Mouse (Mus musculus) macrophage (primary cell): ENCODE measurements around the gene Phf13. TPM values are rescaled to one million over a fixed set of nuclear protein-coding genes. Genes with fewer than 3 reads are reported as not detected.

Experiments used
- H3K27ac ChIP-seq: fragments of 350-480 bp; formaldehyde crosslinking; 2 replicates; pipeline ENCODE4 v1.9.0; 2021
- H3K36me3 ChIP-seq: fragments of 350-480 bp; formaldehyde crosslinking; 2 replicates; pipeline ENCODE4 v1.9.0; 2021; ENCODE audit errors: inconsistent target
- H3K4me3 ChIP-seq: fragments of 350-480 bp; formaldehyde crosslinking; 2 replicates; pipeline ENCODE4 v1.9.0; 2021; ENCODE audit errors: inconsistent target
- H3K79me2 ChIP-seq: fragments of 350-480 bp; formaldehyde crosslinking; 2 replicates; pipeline ENCODE4 v1.9.0; 2021; ENCODE audit errors: inconsistent target
- WGBS: methylation state at CpG from one replicate; pipeline ENCODE4 v1.1.7; 2026; ENCODE audit warnings: inconsistent platforms; ENCODE audit not compliant: missing documents; 5-methylcytosine and 5-hydroxymethylcytosine counted together
- polyA plus RNA-seq: library from polyadenylated mRNA; stranded (reverse); fragments of 250-400 nt; gene quantifications from 3 replicates; pipeline ENCODE4 v1.2.4, GENCODE M21; 2018; ENCODE audit warnings: inconsistent platforms

The Phf13 gene
- polyA plus RNA-seq, 1 experiment from 2014 or later: 7.5 TPM

DNA sequence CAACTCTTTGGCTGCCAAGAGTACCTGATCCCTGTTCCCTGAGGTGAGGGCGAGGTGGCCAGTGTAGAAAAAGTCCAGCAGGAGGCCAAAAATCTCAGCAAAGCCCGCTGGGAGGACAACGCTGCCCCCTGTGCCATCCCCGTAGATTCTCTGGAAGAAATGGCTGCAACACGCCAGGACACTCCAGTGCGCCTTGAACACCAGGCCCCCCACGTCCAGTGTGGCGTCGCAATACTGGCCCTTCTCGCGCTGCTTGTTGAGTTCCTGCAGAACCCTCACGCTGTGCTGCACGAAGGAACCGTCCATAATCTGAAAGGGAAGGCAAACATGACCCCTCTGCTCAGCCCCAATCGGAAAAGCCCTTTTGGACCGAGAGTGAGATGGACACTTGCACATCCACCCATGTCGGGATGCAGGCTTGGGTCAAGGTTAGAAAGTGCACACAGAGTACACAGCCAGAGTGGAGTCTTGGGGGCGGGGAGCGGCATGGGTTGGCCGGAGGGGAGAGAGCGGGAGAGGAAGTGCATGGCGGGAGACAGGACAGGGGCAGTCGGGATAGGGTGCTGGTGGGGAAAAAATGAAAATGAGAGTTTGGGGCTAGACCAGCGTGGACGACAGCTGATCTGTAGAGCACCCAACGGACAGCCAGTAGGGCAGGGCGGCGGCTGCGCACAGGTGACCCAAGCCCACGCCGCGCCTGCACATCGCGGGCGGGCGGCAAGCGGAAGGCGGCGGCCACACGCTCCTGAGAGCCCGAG, 30.9 kb upstream of the Phf13 start:
- Histone ChIP-seq H3K36me3 (peaks cover under 1% of the 10 kb centered on the region; the same call in 1 of the 2 replicates), H3K27ac (peak overlapping the region; percentile 10; the same call in 1 of the 2 replicates), H3K4me3 (peak overlapping the region; percentile 71), H3K79me2 (peaks cover 32% of the 10 kb centered on the region; the same call in 1 of the 2 replicates)
- 3% methylated on average over 41 of the region's 41 CpGs for WGBS

DNA sequence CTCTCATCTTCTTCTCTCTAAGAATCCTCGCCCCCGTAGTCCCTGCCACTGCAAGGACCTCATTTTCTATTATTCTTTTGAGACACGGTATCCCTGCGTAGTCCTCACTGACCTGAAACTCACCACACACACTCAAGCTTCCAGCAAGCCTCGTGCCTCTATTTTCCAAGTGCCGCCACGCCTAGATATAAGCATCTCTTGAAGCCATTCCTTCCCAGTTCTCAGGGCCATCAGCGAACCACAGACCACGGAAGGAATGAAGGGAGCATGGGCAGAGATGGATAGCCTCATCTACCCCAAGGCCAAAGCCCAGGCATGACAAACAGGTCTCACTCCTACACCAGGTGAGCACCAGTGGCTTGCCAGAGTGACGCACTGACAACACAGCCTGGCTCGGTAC, 28.5 kb upstream of the Phf13 start:
- WGBS: 94% methylated on average over 11 of the region's 11 CpGs
- Histone ChIP-seq H3K27ac (no peak overlapping the region), H3K4me3 (no peak overlapping the region), H3K79me2 (peaks cover 32% of the 10 kb centered on the region; the same call in 1 of the 2 replicates), H3K36me3 (peaks cover 25% of the 10 kb centered on the region)

DNA sequence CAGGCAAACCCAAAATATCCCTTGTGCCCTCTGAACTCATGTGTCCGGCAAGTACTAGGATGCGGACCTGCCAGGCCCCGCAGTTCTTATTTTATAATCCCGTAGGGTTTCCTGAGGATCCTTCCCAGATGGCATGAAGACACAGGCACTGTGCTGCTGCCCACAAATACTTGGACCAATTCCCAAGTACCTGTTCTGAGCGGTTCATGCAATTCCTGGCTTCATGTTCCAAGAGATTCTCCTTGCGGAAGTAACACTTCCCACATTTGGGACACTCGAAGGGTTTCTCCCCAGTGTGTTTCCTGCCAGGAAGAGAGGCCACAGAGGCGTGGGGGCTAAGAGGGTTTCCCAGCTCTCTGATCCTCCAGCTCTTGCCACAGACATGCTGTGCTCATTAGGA, 26.4 kb upstream of the Phf13 start:
- Histone ChIP-seq H3K36me3 (peaks cover 33% of the 10 kb centered on the region), H3K4me3 (no peak overlapping the region), H3K79me2 (peaks cover 32% of the 10 kb centered on the region; the same call in 1 of the 2 replicates), H3K27ac (no peak overlapping the region)
- 89% methylated on average over 8 of the region's 8 CpGs for WGBS

GRCm38 (mm10) chr4:152021568-152022097, 25.6 kb upstream of the Phf13 start:
- Histone ChIP-seq H3K79me2 (peaks cover 28% of the 10 kb centered on the region; the same call in 1 of the 2 replicates), H3K4me3 (no peak overlapping the region), H3K27ac (no peak overlapping the region), H3K36me3 (peaks cover 33% of the 10 kb centered on the region)
- WGBS: 91% methylated on average over 11 of the region's 12 CpGs

DNA sequence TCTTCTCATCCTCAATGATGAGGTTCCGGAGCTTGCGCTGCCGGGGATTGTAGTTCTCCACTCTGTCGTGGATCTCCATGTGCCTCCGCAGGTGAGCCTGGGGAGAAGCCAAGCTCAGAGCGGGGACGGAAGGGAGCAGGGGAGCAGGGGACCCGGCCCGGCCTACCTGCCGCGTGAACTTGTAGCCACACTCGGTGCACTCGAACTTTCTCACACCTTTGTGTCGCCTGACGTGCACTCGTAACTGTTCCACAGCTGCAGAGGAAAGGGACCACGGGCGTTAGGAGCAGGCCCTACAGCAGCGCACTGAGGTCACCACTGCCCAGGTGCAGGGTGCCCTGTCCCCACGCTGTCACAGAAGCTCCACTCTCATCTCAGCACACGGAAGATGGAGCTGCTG, 24.0 kb upstream of the Phf13 start:
- peaks cover 43% of the 10 kb centered on the region for H3K36me3 ChIP-seq
- no peak overlapping the region for H3K4me3 ChIP-seq
- H3K27ac ChIP-seq: no peak overlapping the region
- peaks cover 12% of the 10 kb centered on the region; the same call in 1 of the 2 replicates for H3K79me2 ChIP-seq
- 94% methylated on average over 21 of the region's 21 CpGs for WGBS

DNA sequence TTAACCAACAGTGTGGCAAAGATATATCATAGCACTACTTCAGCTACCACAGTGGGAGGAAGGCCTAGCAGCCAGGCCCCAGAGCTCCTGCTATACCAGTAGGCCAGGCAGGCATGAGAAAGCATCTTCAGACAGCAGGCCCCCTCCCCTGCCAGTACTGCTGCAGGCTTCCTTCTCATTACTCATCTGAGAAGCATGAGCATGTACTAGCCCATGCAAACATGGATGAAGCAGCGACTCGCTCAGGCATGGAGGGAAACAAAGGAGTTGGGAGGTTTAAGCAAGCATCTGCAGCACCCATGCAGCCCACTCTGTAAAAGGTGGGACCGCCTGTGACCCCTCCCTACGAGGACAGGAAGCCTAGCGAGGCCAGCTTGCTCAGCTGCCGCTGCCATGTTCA, 23.0 kb upstream of the Phf13 start:
- H3K79me2 ChIP-seq: peaks cover 5% of the 10 kb centered on the region; the same call in 1 of the 2 replicates
- H3K4me3 ChIP-seq: no peak overlapping the region
- H3K36me3 ChIP-seq: peaks cover 53% of the 10 kb centered on the region
- 89% methylated on average over 6 of the region's 6 CpGs for WGBS
- no peak overlapping the region for H3K27ac ChIP-seq

GRCm38 (mm10) chr4:152013036-152013813, 17.2 kb upstream of the Phf13 start:
- Histone ChIP-seq H3K27ac (no peak overlapping the region), H3K36me3 (peaks cover 31% of the 10 kb centered on the region; the same call in 1 of the 2 replicates), H3K79me2 (peaks cover 45% of the 10 kb centered on the region), H3K4me3 (no peak overlapping the region)
- WGBS: 75% methylated on average over 12 of the region's 12 CpGs

DNA sequence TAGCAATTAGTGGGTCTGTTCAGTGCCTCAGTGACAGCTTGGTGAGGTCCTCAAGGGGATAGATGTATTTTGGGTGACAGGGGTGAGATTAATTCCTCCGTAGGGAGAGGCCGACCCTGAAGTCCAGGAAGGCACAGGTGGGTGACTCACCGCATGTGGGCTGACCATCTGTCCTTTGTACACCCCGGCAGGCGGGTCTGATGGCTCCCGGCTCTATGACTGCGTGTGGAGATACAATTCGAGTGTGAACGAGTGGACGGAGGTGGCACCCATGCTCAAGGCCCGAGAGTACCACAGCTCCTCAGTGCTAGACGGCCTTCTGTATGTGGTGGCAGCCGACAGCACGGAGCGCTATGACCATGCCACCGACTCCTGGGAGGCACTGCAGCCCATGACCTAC, 16.1 kb upstream of the Phf13 start:
- Histone ChIP-seq H3K27ac (no peak overlapping the region), H3K4me3 (no peak overlapping the region), H3K36me3 (peaks cover 31% of the 10 kb centered on the region; the same call in 1 of the 2 replicates), H3K79me2 (peaks cover 45% of the 10 kb centered on the region)
- WGBS: 93% methylated on average over 15 of the region's 16 CpGs

DNA sequence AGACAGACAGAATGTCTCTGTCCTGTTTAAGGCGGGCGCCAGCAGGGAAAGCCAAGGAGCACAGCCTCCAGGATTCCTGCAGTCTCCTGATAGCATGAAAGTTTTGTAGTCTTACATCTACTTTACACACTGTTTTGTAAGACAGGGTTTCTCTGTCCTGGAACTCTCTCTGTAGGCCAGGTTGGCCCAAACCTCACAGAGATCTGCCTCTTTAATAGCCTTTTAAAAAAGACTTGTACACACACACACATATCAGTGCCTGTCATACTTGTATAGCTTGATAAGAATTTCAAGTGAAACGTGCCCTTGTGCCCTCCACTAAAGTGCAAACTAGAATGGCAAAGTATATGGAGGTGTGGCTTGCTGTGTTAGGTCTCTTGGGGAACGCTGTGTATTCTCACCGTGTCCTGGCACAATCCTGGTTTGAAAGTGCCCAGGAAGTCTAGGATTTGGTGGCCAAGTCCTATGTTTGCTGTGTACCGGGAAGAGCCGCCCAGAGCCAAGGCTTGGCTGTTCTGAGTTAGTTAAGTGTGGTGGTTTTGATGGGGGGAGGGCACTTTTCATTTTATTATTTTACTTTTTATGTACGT, 15.2 kb upstream of the Phf13 start:
- H3K27ac ChIP-seq: no peak overlapping the region

GRCm38 (mm10) chr4:152010707-152011134, 14.7 kb upstream of the Phf13 start:
- Histone ChIP-seq H3K79me2 (peaks cover 45% of the 10 kb centered on the region), H3K4me3 (peak overlapping the region; percentile 58), H3K27ac (no peak overlapping the region), H3K36me3 (peaks cover 28% of the 10 kb centered on the region; the same call in 1 of the 2 replicates)
- WGBS: 17% methylated on average over 13 of the region's 13 CpGs

More for the DNA sequence above, 15.2 kb upstream of the Phf13 start:
- peak overlapping the region; percentile 58; the same call in 1 of the 2 replicates for H3K4me3 ChIP-seq
- peaks cover 45% of the 10 kb centered on the region for H3K79me2 ChIP-seq
- peaks cover 31% of the 10 kb centered on the region; the same call in 1 of the 2 replicates for H3K36me3 ChIP-seq
- 77% methylated on average over 8 of the region's 8 CpGs for WGBS

GRCm38 (mm10) chr4:152010091-152010706, 14.1 kb upstream of the Phf13 start:
- H3K79me2 ChIP-seq: peaks cover 45% of the 10 kb centered on the region
- peak overlapping the region; percentile 58 for H3K4me3 ChIP-seq
- 1% methylated on average over 10 of the region's 10 CpGs for WGBS
- H3K36me3 ChIP-seq: peaks cover 22% of the 10 kb centered on the region; the same call in 1 of the 2 replicates
- peak overlapping the region; percentile 46 for H3K27ac ChIP-seq

DNA sequence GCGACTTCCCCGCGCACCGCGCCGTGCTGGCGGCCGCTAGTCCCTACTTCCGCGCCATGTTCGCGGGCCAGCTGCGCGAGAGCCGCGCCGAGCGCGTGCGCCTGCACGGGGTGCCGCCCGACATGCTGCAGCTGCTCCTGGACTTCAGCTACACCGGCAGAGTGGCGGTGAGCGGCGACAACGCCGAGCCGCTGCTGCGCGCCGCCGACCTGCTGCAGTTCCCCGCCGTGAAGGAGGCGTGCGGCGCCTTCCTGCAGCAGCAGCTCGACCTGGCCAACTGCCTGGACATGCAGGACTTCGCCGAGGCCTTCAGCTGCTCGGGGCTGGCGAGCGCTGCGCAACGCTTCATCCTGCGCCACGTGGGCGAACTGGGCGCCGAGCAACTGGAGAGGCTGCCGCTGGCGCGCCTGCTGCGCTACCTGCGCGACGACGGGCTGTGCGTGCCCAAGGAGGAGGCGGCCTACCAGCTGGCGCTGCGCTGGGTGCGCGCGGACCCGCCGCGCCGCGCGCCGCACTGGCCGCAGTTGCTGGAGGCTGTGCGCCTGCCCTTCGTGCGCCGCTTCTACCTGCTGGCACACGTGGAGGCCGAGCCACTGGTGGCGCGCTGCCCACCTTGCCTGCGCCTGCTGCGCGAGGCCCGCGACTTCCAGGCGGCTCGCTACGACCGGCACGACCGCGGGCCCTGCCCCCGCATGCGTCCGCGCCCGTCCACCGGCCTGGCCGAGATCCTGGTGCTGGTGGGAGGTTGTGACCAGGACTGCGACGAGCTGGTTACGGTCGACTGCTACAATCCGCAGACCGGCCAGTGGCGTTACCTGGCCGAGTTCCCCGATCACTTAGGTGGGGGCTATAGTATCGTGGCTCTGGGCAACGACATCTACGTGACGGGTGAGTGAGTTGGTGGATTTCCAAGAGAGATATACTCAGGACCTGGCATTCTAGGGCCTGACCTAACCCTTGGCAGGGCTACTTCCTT, 13.3 kb upstream of the Phf13 start:
- Histone ChIP-seq H3K79me2 (peaks cover 45% of the 10 kb centered on the region), H3K27ac (peak overlapping the region; percentile 46), H3K36me3 (peaks cover 15% of the 10 kb centered on the region; the same call in 1 of the 2 replicates), H3K4me3 (peak overlapping the region; percentile 58)
- WGBS: under 1% methylated on average over 100 of the region's 115 CpGs

- H3K36me3 ChIP-seq: peaks cover 11% of the 10 kb centered on the region; the same call in 1 of the 2 replicates
- peak within 1 kb of the TSS; percentile 58 for H3K4me3 ChIP-seq
- under 1% methylated on average over 42 of the region's 45 CpGs for WGBS
Measured at GRCm38 (mm10) chr4:152008622-152009075, 12.6 kb upstream of the Phf13 start, which contains the start of gene Klhl21. Gene Klhl21 (plus strand): TSS chr4:152008803.

More at GRCm38 (mm10) chr4:152008622-152009075, 12.6 kb upstream of the Phf13 start, which contains the start of gene Klhl21:
- H3K79me2 ChIP-seq: peaks cover 40% of the 10 kb centered on the region
- 0 out of 2 replicates have a peak within 1 kb of the TSS, but pooled peaks have one; percentile 25 for H3K27ac ChIP-seq
